Mouse (Mus musculus) adrenal gland, postnatal 36 days (tissue): ENCODE measurements around the gene Hspb8. TPM values are rescaled to one million over a fixed set of nuclear protein-coding genes. Genes with fewer than 3 reads are reported as not detected.
A peak's percentile ranks its signal among the peaks of the same experiment; 100 is the strongest.

ENCODE experiments used
- DNase-seq, 2 experiments: peaks; one replicate each; pipeline ENCODE4 v3.0.0; 2021; ENCODE audit warnings: mixed read lengths in 1 of 2
- long read RNA-seq, 2 experiments: library from polyadenylated mRNA; stranded (forward); transcript quantifications; one replicate each; pipeline ENCODE4 v2.0.0; 2021; ENCODE audit warnings: borderline sequencing depth in 2 of 2
- total RNA-seq, 2 experiments: library from RNA; stranded (reverse); gene quantifications; 2 replicates each; pipeline ENCODE4 v1.2.3; 2021

Hspb8 gene
- total RNA-seq, result 100 to 1,000 TPM; 106 to 228 TPM
- long read RNA-seq, experiment 1, transcript Hspb8-201 (3 exons, 1,816 nt), result major isoform, 213 of 245 reads
- long read RNA-seq, experiment 1, partial matches to known transcripts, result 2 of 245 reads
- long read RNA-seq, experiment 1, other reads (novel, unspliced or antisense), result 30 of 245 reads
- long read RNA-seq, experiment 2, transcript Hspb8-201 (3 exons, 1,816 nt), result major isoform, 161 of 174 reads
- long read RNA-seq, experiment 2, partial matches to known transcripts, result 0 of 174 reads
- long read RNA-seq, experiment 2, other reads (novel, unspliced or antisense), result 13 of 174 reads

GRCm38 (mm10) chr5:116422699-116423201 lies at the start of gene Hspb8:
Gene Hspb8, minus strand, starts transcription at chr5:116422864.
- DNase-seq, result peak; percentile 90 to 94

DNA sequence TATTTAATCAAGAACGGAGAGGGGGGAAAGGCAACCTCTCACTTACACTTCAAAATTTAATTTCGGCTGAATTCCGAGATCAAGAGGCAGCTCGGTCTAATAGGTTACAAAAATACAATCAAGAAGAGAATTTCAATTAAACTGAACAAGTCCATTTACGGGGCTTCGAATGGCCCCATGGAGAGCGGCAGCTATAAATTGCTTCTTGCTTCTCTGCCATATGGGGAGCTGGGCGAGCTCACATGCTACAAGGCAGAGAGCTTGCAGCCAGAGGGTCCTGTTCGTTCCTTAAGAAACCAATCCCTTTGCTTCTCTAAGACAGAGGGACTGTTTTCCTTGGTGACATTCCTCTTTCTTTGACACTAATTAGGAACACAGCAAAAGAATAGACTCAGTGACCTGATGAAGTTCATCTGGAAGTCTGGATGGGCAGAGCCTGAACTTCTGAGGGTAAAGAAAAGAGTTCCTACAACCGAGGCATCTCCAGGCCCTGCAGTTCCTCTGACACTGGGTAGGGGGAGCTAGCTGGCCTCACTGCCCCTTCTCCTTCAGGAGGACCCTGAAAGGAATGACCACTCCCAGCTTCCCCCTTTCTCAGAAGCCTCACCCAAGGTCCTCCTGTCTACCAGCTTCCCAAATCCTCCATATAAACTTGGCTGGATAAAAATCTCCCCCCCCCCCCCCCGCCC lies 38.8 kb upstream of the Hspb8 start:
- no peak for DNase-seq

DNA sequence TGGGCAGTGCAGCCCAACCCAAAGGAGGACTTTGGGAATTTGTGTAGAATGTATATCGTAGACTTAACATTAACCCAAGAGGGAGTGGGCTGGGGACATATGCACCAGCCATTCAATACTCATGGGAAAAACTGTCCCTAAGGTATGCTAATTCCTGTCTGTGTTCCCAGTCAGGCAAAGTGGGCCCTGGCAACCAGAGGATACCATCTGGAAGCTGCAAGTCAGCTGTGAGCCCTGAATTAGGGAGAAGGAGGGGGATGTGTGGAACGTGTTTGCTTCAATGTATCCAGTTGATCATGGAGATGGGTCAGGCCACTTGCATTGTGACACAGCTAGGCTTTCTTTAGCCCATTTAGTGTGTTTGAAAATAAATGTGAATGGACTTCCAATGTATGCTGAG lies 37.3 kb upstream of the Hspb8 start:
- DNase-seq, result no peak

DNA sequence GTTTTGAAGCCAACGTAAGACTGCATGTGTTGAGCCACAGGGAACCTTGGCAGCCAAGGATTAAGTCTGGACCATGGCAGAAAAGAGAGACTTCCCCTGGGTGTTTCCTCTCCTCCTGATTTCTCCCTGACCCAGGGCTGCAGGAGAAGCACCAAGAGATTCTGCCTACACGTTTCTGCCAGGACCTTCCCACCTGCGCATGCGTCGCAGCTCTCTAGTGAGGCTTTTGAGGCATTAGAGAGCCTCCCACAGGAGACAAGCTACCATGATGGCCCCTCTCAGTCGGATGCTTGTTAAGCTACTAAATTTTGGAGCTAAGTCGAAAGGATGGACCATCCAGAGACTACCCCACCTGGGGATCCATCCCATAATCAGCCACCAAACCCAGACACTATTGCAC lies 35.1 kb upstream of the Hspb8 start:
- DNase-seq, result no peak

DNA sequence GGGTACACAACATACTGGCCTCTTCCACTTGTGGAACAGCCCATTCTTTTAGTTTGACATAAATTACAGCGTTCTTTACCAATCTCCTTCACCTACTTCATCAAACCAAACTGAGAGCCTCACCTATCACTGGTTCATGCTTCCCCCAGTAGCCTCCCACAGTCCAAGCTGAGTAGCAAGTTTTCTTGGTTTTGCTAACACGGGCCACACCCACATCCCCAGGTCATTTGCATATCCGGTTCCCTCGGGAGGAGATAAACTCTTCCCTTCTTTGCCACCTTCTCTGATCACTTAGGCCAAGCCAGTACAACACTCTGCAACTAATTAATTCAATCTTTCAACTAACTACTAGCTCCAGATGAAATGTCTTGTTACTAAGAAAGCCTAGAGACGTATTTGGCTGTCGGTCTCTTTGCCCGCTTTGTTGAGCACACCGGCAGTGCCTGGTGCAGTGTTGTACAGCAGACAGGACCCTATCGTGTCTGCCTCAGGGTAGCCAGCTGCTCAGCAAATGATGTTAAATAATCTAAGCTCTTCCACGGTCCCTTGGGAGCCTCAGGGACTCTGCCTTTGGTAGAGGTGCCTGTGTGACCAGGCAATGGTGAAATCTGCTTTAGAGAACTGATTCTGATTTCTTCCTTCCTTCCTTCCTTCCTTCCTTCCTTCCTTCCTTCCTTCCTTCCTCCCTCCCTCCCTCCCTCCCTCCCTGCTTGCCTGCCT lies 34.3 kb upstream of the Hspb8 start:
- no peak for DNase-seq

- DNase-seq, result peak; percentile 83 to 88
Measured at GRCm38 (mm10) chr5:116453401-116453851, 30.8 kb upstream of the Hspb8 start.

DNA sequence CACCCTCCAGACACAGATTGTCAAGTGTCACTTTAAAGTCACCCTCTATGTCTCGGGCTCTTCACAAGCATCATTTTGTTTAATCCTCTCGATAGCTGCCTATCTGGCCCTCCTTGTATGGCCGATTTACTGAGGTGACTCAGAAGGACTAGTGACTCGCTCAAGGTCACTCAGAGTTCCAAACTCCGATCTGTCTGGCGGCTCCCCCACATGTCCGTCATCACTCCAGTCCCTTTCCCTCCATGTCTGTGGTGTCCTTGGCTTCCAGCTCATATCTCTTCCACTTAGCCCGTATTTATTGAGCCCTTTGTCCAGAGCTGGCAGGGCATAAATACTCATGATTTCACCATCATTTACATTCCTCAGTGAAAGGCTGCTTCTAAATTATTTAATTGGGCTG lies 28.2 kb upstream of the Hspb8 start:
- DNase-seq, result peak; percentile 73 to 75

DNA sequence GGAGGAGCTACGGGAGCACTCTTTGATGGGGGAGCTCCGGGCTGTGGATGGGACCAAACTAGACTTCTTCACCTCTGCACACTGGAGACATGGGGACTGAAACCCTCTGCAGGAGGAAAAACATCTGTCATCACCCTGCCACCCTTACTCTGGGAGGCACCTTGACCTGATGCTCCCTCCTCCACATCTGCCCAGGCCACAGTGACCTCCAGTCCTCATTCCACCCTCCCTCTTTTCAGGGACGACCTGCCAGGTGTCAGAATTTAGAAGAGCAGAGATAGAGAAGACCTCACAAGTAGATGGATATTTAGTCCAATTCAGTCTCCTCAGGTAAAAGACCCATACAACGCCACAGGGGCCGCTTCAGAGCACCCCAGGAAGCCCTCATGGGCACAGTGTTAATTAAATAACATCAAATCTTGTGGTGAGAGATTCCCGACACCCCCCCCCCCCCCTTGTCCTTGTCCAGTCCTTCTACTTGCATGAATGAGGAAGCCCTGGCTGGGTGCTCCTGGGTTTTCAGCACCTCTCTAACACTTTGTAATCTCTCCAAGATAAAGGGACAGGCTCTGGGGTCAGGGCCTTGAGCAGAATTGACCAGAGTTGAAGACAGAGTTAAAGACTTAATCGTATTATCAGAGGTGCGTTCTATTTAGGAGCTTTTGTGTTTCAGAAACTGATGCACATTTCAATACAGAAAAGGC lies 27.0 kb upstream of the Hspb8 start:
- DNase-seq, result no peak

- DNase-seq, result no peak
Measured at GRCm38 (mm10) chr5:116448409-116449191, 25.9 kb upstream of the Hspb8 start.

DNA sequence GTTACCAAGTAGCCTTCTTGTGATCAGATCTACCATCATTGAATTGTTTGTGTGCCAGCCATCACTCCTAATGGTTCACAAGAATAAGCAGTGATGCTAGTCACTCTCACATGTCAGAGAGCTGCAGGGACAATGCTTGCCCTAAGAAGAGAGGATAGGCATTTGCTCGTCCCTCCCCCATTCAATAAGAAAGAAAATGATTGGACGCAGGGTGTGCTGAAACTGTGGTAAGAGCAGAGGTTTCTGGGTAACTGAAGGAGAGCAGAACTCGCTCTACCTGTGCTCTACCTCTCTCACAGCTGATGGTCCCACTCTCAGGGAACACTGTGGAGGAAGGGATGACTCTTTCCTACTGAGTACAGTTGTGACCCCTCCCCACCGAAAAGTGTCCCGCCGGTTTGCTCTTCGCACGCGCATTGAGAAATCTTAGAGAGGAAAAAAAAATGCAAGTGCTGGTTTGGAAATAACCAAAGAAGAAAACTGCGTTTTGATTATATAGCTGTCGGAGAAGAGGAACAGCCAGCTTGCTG lies 25.2 kb upstream of the Hspb8 start:
- DNase-seq, result no peak

GRCm38 (mm10) chr5:116446552-116446951 lies 23.9 kb upstream of the Hspb8 start:
- DNase-seq, result no peak

- DNase-seq, result no peak
Measured at GRCm38 (mm10) chr5:116445634-116446367, 23.1 kb upstream of the Hspb8 start.

- no peak for DNase-seq
Measured at GRCm38 (mm10) chr5:116444517-116444916, 21.9 kb upstream of the Hspb8 start.

DNA sequence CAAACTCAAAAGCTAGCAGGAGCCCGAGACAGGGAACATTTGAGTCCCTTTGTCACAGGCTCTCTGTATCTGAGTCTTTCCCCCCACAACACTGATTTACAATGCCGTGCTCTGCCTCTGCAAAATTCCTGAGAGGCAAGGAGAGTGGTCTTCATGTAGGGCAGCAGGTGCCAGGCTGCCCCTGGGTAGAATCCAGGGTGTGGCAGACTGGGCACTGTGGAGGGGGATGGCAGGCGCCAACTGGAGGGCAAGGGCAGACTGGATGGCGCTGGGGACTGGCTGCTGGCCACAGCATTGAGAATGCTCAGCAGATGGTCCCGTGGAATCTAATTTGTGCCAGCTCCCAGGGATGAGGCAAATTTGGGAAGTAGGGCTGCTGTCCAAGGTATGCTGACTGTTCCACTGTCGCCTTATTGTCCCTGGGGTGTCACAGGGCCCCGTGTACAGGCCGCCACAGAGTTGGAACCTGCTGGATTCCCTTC lies 20.8 kb upstream of the Hspb8 start:
- DNase-seq, result no peak

DNA sequence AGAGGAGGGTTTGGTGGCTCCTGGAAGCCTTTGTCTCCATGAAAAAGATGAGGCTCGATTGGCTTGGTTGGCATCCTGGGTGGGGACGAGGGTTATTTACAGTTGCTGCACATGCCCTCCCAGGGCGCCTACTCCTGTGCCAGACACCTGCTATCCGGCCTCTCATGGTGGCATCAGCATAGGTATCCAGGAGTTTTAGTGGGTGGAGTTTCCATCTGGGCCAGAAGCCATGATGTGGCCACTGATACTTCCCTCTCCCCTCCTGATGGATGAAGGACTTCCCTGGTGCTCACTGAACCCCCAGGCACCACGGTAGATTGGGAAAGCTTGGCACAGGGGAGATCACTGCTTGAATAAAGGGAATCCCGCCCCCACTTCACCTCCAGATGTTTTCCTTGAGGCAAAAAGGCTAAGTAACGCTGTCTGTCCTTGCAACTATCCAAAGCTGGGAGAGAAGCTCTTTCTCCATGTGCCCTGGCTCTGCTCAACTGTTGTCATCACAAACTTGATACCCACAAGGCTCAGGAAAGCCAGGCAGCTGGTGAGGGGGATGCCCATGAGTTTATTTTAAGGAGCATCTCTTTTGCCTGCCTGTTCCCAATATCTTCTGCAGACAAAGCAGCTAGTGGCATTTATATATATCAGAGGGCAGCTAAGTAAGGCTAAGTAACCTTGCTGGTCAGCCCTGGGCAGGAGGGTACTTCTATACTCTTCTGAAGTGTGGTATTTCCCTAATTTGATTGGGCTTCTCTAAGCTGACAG lies 20.2 kb upstream of the Hspb8 start:
- no peak for DNase-seq

GRCm38 (mm10) chr5:116440251-116440650 lies 17.6 kb upstream of the Hspb8 start:
- DNase-seq, result no peak

GRCm38 (mm10) chr5:116438328-116438727 lies 15.7 kb upstream of the Hspb8 start:
- DNase-seq, result no peak

DNA sequence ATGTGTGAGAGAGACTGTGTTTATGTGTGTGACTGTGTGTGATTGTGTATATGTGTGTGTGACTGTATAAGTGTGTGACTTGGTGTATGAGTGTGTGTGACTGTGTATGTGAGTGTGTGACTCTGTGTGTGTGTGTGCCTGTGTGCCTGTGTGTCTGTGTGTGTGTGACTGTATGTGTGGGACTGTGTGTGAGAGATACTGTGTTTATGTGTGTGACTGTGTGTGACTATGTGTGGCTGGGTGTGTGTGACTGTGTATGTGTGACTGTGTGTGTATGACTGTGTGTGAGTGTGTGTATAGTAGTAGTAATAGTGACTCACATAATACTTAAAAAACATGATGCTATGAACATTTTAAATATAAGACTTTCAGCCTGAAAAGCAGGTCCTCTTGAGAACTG lies 13.5 kb upstream of the Hspb8 start:
- DNase-seq, result no peak
